Mouse (Mus musculus): ENCODE measurements around the gene Fmod. TPM values are rescaled to one million over a fixed set of nuclear protein-coding genes. Genes with fewer than 3 reads are reported as not detected.

Fmod gene
- polyA plus RNA-seq (2014; fragmentation: Illumina TruSeq; extraction: RNeasy Lipid Tissue Mini Kit (QIAGEN cat#74804); ENCODE audit: low read depth, low replicate concordance): 1.7 TPM

DNA sequence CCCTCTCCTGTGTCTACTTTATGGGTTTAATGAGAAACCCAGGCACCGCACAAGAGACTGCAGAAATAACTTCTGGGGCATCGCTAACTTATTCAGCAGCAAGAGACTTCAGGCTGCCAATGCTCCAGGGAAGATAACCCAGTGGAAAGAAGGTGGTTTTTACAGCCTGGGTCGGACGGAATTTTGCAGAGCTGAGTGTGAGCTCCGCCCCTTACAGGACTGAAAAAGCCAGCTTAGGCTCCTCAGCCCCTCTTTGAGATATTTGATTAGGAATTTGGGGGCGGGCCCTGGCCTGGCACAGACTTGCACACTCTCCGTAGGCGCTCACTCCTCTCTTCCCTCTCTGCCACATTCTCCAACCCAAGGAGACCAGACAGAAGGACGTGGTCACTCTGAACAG is at the start of gene Fmod:
TSS of gene Fmod (plus strand) at position 83 of the 400 bp plus-strand sequence.

DNA sequence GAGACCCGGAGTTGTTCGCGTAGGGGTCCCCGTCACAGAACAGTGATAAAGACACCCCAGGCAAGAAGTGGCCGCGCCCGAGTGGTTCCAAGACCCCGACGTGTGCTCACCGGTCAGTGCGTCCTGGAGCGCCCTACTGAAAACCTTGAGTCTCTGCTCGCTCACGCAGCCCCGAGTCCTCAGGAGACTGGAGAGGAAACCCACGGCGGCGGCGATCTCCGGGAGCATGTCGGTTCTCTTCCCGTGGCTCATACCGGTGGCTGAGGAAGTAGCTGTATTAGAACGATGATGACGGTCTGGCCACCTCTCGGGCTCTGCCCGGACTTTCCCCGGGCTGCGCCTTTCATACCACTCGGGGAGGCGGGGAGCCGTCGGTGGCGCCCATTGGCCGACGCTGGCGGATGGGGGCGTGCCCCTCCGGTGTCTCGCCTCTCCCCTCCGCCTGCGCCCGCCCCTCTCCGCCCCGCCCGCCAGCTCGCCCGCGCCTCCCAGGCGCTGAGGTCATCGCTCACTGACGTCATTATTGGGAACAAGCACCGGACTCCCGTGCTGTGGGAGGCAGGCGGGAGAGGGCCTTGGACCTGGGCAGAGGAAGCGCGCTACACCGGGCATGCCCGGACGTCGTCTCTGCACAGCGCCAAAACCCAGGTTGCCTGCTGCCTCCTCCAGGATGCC is 41.9 kb downstream of the Fmod start, which contains the start of gene Btg2:
TSS of gene Btg2 (minus strand) at position 319 of the 675 bp plus-strand sequence.

Other genes starting within 250 kb of the Fmod start
- gene Atp2b4, start 236.2 kb upstream of the Fmod start, polyA plus RNA-seq (2014; fragmentation: Illumina TruSeq; extraction: RNeasy Lipid Tissue Mini Kit (QIAGEN cat#74804); ENCODE audit: low read depth, low replicate concordance): 36.6 TPM
- gene Optc, start 129.3 kb upstream of the Fmod start, polyA plus RNA-seq (2014; fragmentation: Illumina TruSeq; extraction: RNeasy Lipid Tissue Mini Kit (QIAGEN cat#74804); ENCODE audit: low read depth, low replicate concordance): 0.22 TPM
- gene Prelp, start 115.8 kb upstream of the Fmod start, polyA plus RNA-seq (2014; fragmentation: Illumina TruSeq; extraction: RNeasy Lipid Tissue Mini Kit (QIAGEN cat#74804); ENCODE audit: low read depth, low replicate concordance): 1.7 TPM
- gene Btg2, start 41.9 kb downstream of the Fmod start, polyA plus RNA-seq (2014; fragmentation: Illumina TruSeq; extraction: RNeasy Lipid Tissue Mini Kit (QIAGEN cat#74804); ENCODE audit: low read depth, low replicate concordance): 1.2 TPM
- gene Chit1, start 74.0 kb downstream of the Fmod start, polyA plus RNA-seq (2014; fragmentation: Illumina TruSeq; extraction: RNeasy Lipid Tissue Mini Kit (QIAGEN cat#74804); ENCODE audit: low read depth, low replicate concordance): 0.45 TPM
- not detected for gene Chil1, start 144.9 kb downstream of the Fmod start, polyA plus RNA-seq (2014; fragmentation: Illumina TruSeq; extraction: RNeasy Lipid Tissue Mini Kit (QIAGEN cat#74804); ENCODE audit: low read depth, low replicate concordance)
- not detected for gene Mybph, start 156.2 kb downstream of the Fmod start, polyA plus RNA-seq (2014; fragmentation: Illumina TruSeq; extraction: RNeasy Lipid Tissue Mini Kit (QIAGEN cat#74804); ENCODE audit: low read depth, low replicate concordance)
- 11.5 TPM for gene Adora1, start 198.2 kb downstream of the Fmod start, polyA plus RNA-seq (2014; fragmentation: Illumina TruSeq; extraction: RNeasy Lipid Tissue Mini Kit (QIAGEN cat#74804); ENCODE audit: low read depth, low replicate concordance)

Measured in testis, adult 10 weeks (tissue).